Mouse (Mus musculus) stomach, embryonic 16.5 days (tissue): ENCODE measurements around the gene Nfe2l2. TPM values are rescaled to one million over a fixed set of nuclear protein-coding genes. Genes with fewer than 3 reads are reported as not detected.

Experiments
- ATAC-seq: fragments of 200-750 bp; cut with Nextera tagmentation; 2 replicates; pipeline ENCODE4 v1.8.0; 2017; ENCODE audit warnings: moderate number of reproducible peaks, moderate TSS enrichment; ENCODE audit not compliant: insufficient read depth, low FRiP score
- H3K27ac ChIP-seq: fragments of 300-500 bp; sonication (generic); 2 replicates; pipeline ENCODE4 v1.5.1; 2014; ENCODE audit warnings: low read length
- H3K27me3 ChIP-seq: fragments of 300-500 bp; sonication (generic); 2 replicates; pipeline ENCODE4 v1.6.1; 2014; ENCODE audit warnings: low read length, control low read depth, mixed read lengths; ENCODE audit not compliant: control insufficient read depth, insufficient read depth
- H3K36me3 ChIP-seq: fragments of 300-500 bp; sonication (generic); 2 replicates; pipeline ENCODE4 v1.6.1; 2014; ENCODE audit warnings: low read length; ENCODE audit not compliant: control insufficient read depth, insufficient read depth
- H3K4me1 ChIP-seq: fragments of 300-500 bp; sonication (generic); 2 replicates; pipeline ENCODE4 v1.6.1; 2014; ENCODE audit warnings: low read length, control low read depth, mixed read lengths; ENCODE audit not compliant: control insufficient read depth, insufficient read depth
- H3K4me2 ChIP-seq: fragments of 300-500 bp; sonication (generic); 2 replicates; pipeline ENCODE4 v1.6.1; 2014; ENCODE audit warnings: low read depth, low read length, mixed read lengths
- H3K4me3 ChIP-seq: fragments of 300-500 bp; sonication (generic); replicated peaks from 2 replicates; pipeline ENCODE4 v1.5.1; 2014; ENCODE audit warnings: mild to moderate bottlenecking, low read length
- H3K9ac ChIP-seq: fragments of 300-500 bp; sonication (generic); 2 replicates; pipeline ENCODE4 v1.6.1; 2014; ENCODE audit warnings: low read length
- H3K9me3 ChIP-seq: fragments of 300-500 bp; sonication (generic); replicated peaks from 2 replicates; pipeline ENCODE4 v1.6.1; 2016; ENCODE audit warnings: low read length, control low read depth; ENCODE audit not compliant: control insufficient read depth
- WGBS: fragments of 180-500 bp; shearing (Covaris S2); extraction: QIAGEN DNeasy Blood & Tissue Kit; methylation state at CpG from one replicate; pipeline ENCODE4 v1.1.7; 2014; 5-methylcytosine and 5-hydroxymethylcytosine counted together
- polyA plus RNA-seq: library from polyadenylated mRNA; unstranded; fragments of >200 nt; fragmentation: Nextera tagmentation; extraction: Ambion mirVana; gene quantifications from 2 replicates; pipeline ENCODE4 v1.2.1, GENCODE M21; 2015

The Nfe2l2 gene
- 128 and 142 TPM in 2 replicates for polyA plus RNA-seq

- no peaks in the 10 kb centered on the region for H3K36me3 ChIP-seq
- under 1% methylated on average over 57 of the region's 58 CpGs for WGBS
- H3K9ac ChIP-seq = peak within 1 kb of the TSS; percentile 99
- H3K4me2 ChIP-seq = peak within 1 kb of the TSS; percentile 86
- H3K27me3 ChIP-seq = no peaks in the 10 kb centered on the region
- peak within 1 kb of the TSS; percentile 99 for H3K27ac ChIP-seq
- H3K4me1 ChIP-seq = peaks cover 34% of the 10 kb centered on the region
- H3K4me3 ChIP-seq = peak within 1 kb of the TSS; percentile 95
- ATAC-seq = peak; percentile 93
- H3K9me3 ChIP-seq = peaks cover 4% of the 10 kb centered on the region; the same call in 1 of the 2 replicates
These were observed at the start of gene Nfe2l2 for GRCm38 (mm10) chr2:75704234-75705161. Nfe2l2 (minus strand) TSS chr2:75704641.

GRCm38 (mm10) chr2:75752306-75753175, 48.1 kb upstream of the Nfe2l2 start:
- no peaks in the 10 kb centered on the region for H3K9me3 ChIP-seq
- no peak overlapping the region for H3K9ac ChIP-seq
- no peaks in the 10 kb centered on the region for H3K27me3 ChIP-seq
- no peak overlapping the region for H3K27ac ChIP-seq
- H3K36me3 ChIP-seq = no peaks in the 10 kb centered on the region
- no peak overlapping the region for H3K4me2 ChIP-seq
- ATAC-seq = no peak
- H3K4me3 ChIP-seq = no peak overlapping the region
- WGBS = 91% methylated on average over 22 of the region's 22 CpGs
- H3K4me1 ChIP-seq = peaks cover 12% of the 10 kb centered on the region

GRCm38 (mm10) chr2:75751896-75752295, 47.5 kb upstream of the Nfe2l2 start:
- no peak for ATAC-seq
- H3K36me3 ChIP-seq = no peaks in the 10 kb centered on the region
- WGBS = 62% methylated on average over 6 of the region's 6 CpGs

GRCm38 (mm10) chr2:75750869-75751268, 46.4 kb upstream of the Nfe2l2 start:
- WGBS = 79% methylated on average over 10 of the region's 10 CpGs

More at GRCm38 (mm10) chr2:75751896-75752295, 47.5 kb upstream of the Nfe2l2 start:
- H3K9ac ChIP-seq = no peak overlapping the region
- H3K4me1 ChIP-seq = peaks cover 9% of the 10 kb centered on the region
- no peak overlapping the region for H3K27ac ChIP-seq
- H3K27me3 ChIP-seq = no peaks in the 10 kb centered on the region
- no peak overlapping the region for H3K4me3 ChIP-seq
- no peaks in the 10 kb centered on the region for H3K9me3 ChIP-seq
- H3K4me2 ChIP-seq = no peak overlapping the region

GRCm38 (mm10) chr2:75750043-75750718, 45.7 kb upstream of the Nfe2l2 start:
- no peak overlapping the region for H3K9ac ChIP-seq
- no peak overlapping the region for H3K27ac ChIP-seq
- H3K4me2 ChIP-seq = no peak overlapping the region
- peak; percentile 25; the same call in 1 of the 2 replicates for ATAC-seq
- no peak overlapping the region for H3K4me3 ChIP-seq
- H3K4me1 ChIP-seq = no peaks in the 10 kb centered on the region
- no peaks in the 10 kb centered on the region for H3K27me3 ChIP-seq
- 46% methylated on average over 2 of the region's 2 CpGs for WGBS
- no peaks in the 10 kb centered on the region for H3K36me3 ChIP-seq
- no peaks in the 10 kb centered on the region for H3K9me3 ChIP-seq

More at GRCm38 (mm10) chr2:75750869-75751268, 46.4 kb upstream of the Nfe2l2 start:
- Histone ChIP-seq H3K9ac (no peak overlapping the region), H3K27me3 (no peaks in the 10 kb centered on the region), H3K9me3 (no peaks in the 10 kb centered on the region), H3K36me3 (no peaks in the 10 kb centered on the region), H3K4me1 (0 out of 2 replicates have a peak, but pooled peaks cover under 1% of the 10 kb centered on the region), H3K27ac (no peak overlapping the region), H3K4me2 (no peak overlapping the region), H3K4me3 (no peak overlapping the region)
- ATAC-seq = no peak

GRCm38 (mm10) chr2:75748841-75749240, 44.4 kb upstream of the Nfe2l2 start:
- ATAC-seq = no peak
- no peak overlapping the region for H3K4me2 ChIP-seq
- H3K36me3 ChIP-seq = no peaks in the 10 kb centered on the region
- 88% methylated on average over 6 of the region's 6 CpGs for WGBS
- no peak overlapping the region for H3K27ac ChIP-seq
- no peaks in the 10 kb centered on the region for H3K9me3 ChIP-seq
- no peaks in the 10 kb centered on the region for H3K27me3 ChIP-seq
- H3K9ac ChIP-seq = no peak overlapping the region
- no peaks in the 10 kb centered on the region for H3K4me1 ChIP-seq
- no peak overlapping the region for H3K4me3 ChIP-seq

- no peak for ATAC-seq
- Histone ChIP-seq H3K4me1 (0 out of 2 replicates have a peak, but pooled peaks cover under 1% of the 10 kb centered on the region), H3K4me2 (no peak overlapping the region), H3K4me3 (no peak overlapping the region), H3K9ac (no peak overlapping the region), H3K9me3 (no peaks in the 10 kb centered on the region), H3K27ac (no peak overlapping the region), H3K36me3 (no peaks in the 10 kb centered on the region), H3K27me3 (no peaks in the 10 kb centered on the region)
- 44% methylated on average over 2 of the region's 2 CpGs for WGBS
These were observed 32.6 kb upstream of the Nfe2l2 start for GRCm38 (mm10) chr2:75737006-75737503.

- Histone ChIP-seq H3K4me1 (peaks cover 6% of the 10 kb centered on the region), H3K9ac (no peak overlapping the region), H3K27ac (no peak overlapping the region), H3K4me3 (no peak overlapping the region), H3K27me3 (no peaks in the 10 kb centered on the region), H3K36me3 (no peaks in the 10 kb centered on the region), H3K9me3 (no peaks in the 10 kb centered on the region), H3K4me2 (no peak overlapping the region)
- whole genome bisulfite sequencing = 66% methylated on average over 5 of the region's 5 CpGs
- ATAC-seq = no peak
These were observed 29.9 kb upstream of the Nfe2l2 start for GRCm38 (mm10) chr2:75734196-75734865.
